Mouse (Mus musculus) mouse trophoblast stem cell (cell line): ENCODE measurements around the gene Pcp2.

Experiments
- in situ Hi-C, 2 experiments: fragments of 300-500 bp; cut with MseI, MboI; formaldehyde crosslinking; loops; 2 replicates in 1 of 2; 3 replicates in 1 of 2; pipeline ENCODE4 v1.15.1; 2025

Pcp2 gene

GRCm38 (mm10) chr8:3625445-3625844, at the start of gene Pcp2:
Gene Pcp2, minus strand, starts transcription at chr8:3625545.
- in situ Hi-C loops: no loop called here

- in situ Hi-C loops: loop anchor here in 1 of 2 experiments (5.0 kb wide), 1 partner anchor 42 kb away; the partner anchor contains the start of gene Stxbp2
Measured at GRCm38 (mm10) chr8:3674671-3675070, 49.3 kb upstream of the Pcp2 start.

GRCm38 (mm10) chr8:3671980-3672491, 46.7 kb upstream of the Pcp2 start, which contains the start of gene Fcor:
Gene Fcor, minus strand, starts transcription at chr8:3672362.
- in situ Hi-C loops: loop anchor here in 1 of 2 experiments (5.0 kb wide), 1 partner anchor 40 kb away; the partner anchor contains the start of gene Stxbp2

- in situ Hi-C loops: loop anchor here in 1 of 2 experiments (5.0 kb wide), 1 partner anchor 38 kb away; the partner anchor contains the start of gene Stxbp2
Measured at GRCm38 (mm10) chr8:3670388-3670787, 45.0 kb upstream of the Pcp2 start.

GRCm38 (mm10) chr8:3665507-3665906, 40.2 kb upstream of the Pcp2 start, which contains the start of gene Mcemp1:
Gene Mcemp1, plus strand, starts transcription at chr8:3665754.
- in situ Hi-C loops: no loop called here

GRCm38 (mm10) chr8:3664405-3664804, 39.1 kb upstream of the Pcp2 start:
- in situ Hi-C loops: no loop called here

- in situ Hi-C loops: no loop called here
Measured at GRCm38 (mm10) chr8:3660889-3661288, 35.5 kb upstream of the Pcp2 start.

GRCm38 (mm10) chr8:3656725-3657381, 31.5 kb upstream of the Pcp2 start:
- in situ Hi-C loops: no loop called here

GRCm38 (mm10) chr8:3655526-3655925, 30.2 kb upstream of the Pcp2 start, which contains the start of gene Retn:
Gene Retn, plus strand, starts transcription at chr8:3655770.
- in situ Hi-C loops: no loop called here

GRCm38 (mm10) chr8:3654726-3655508, 29.6 kb upstream of the Pcp2 start:
- in situ Hi-C loops: no loop called here

- in situ Hi-C loops: no loop called here
Measured at GRCm38 (mm10) chr8:3652845-3653244, 27.5 kb upstream of the Pcp2 start.

GRCm38 (mm10) chr8:3648990-3649389, 23.6 kb upstream of the Pcp2 start:
- in situ Hi-C loops: no loop called here

- in situ Hi-C loops: no loop called here
Measured at GRCm38 (mm10) chr8:3648268-3648667, 22.9 kb upstream of the Pcp2 start.

- in situ Hi-C loops: no loop called here
Measured at GRCm38 (mm10) chr8:3647561-3647960, 22.2 kb upstream of the Pcp2 start.

GRCm38 (mm10) chr8:3646824-3647531, 21.6 kb upstream of the Pcp2 start:
- in situ Hi-C loops: no loop called here

GRCm38 (mm10) chr8:3645804-3646203, 20.5 kb upstream of the Pcp2 start:
- in situ Hi-C loops: no loop called here

- in situ Hi-C loops: loop anchor here in 1 of 2 experiments (5.0 kb wide), 1 partner anchor 41 kb away; the partner anchor contains the start of gene Fcor
Measured at GRCm38 (mm10) chr8:3631478-3631875, 6.1 kb upstream of the Pcp2 start.

- in situ Hi-C loops: loop anchor here in 1 of 2 experiments (5.0 kb wide), 1 partner anchor 41 kb away; the partner anchor contains the start of gene Fcor
Measured at GRCm38 (mm10) chr8:3630647-3631477, 5.5 kb upstream of the Pcp2 start, which contains the start of gene Stxbp2. Gene Stxbp2, plus strand, starts transcription at chr8:3630955.

GRCm38 (mm10) chr8:3628014-3628413, 2.7 kb upstream of the Pcp2 start:
- in situ Hi-C loops: no loop called here

- in situ Hi-C loops: no loop called here
Measured at GRCm38 (mm10) chr8:3626971-3627370, 1.6 kb upstream of the Pcp2 start.
